Mouse (Mus musculus) ES-E14 (cell line): ENCODE measurements around the gene Cacna1e.

Experiments used
- CHD2 ChIP-seq: IDR thresholded peaks from 2 replicates; pipeline ENCODE4 v1.6.1; 2014; ENCODE audit warnings: mild to moderate bottlenecking, low read depth, low read length, inconsistent platforms
- ZNF384 ChIP-seq: IDR thresholded peaks from 2 replicates; pipeline ENCODE4 v1.6.1; 2012; ENCODE audit warnings: low read depth, low read length, inconsistent platforms

GRCm38 (mm10) chr1:154409051-154409450 is 475.2 kb downstream of the Cacna1e start:
- TF ChIP-seq ZNF384 (no peak), CHD2 (no peak)
